Mouse (Mus musculus) midbrain, embryonic 12.5 days (tissue): ENCODE data around the gene Maml3. TPM values are rescaled to one million over a fixed set of nuclear protein-coding genes. Genes with fewer than 3 reads are reported as not detected.

Experiments used
- ATAC-seq: fragments of 200-750 bp; cut with Nextera tagmentation; 2 replicates; pipeline ENCODE4 v1.8.0; 2017; ENCODE audit warnings: low read depth, moderate TSS enrichment, moderate library complexity; ENCODE audit not compliant: low FRiP score
- H3K27ac ChIP-seq: fragments of 300-500 bp; sonication (generic); replicated peaks from 2 replicates; pipeline ENCODE4 v1.5.1; 2016; ENCODE audit warnings: mild to moderate bottlenecking
- H3K27me3 ChIP-seq: fragments of 300-500 bp; sonication (generic); 2 replicates; pipeline ENCODE4 v1.6.1; 2016; ENCODE audit warnings: mild to moderate bottlenecking
- H3K36me3 ChIP-seq: fragments of 300-500 bp; sonication (generic); 2 replicates; pipeline ENCODE4 v1.6.1; 2016
- H3K4me1 ChIP-seq: fragments of 300-500 bp; sonication (generic); 2 replicates; pipeline ENCODE4 v1.6.1; 2016
- H3K4me2 ChIP-seq: fragments of 300-500 bp; sonication (generic); replicated peaks from 2 replicates; pipeline ENCODE4 v1.6.1; 2016; ENCODE audit warnings: mild to moderate bottlenecking, moderate library complexity
- H3K4me3 ChIP-seq: fragments of 300-500 bp; sonication (generic); 2 replicates; pipeline ENCODE4 v1.5.1; 2016; ENCODE audit warnings: mild to moderate bottlenecking
- H3K9ac ChIP-seq: fragments of 300-500 bp; sonication (generic); replicated peaks from 2 replicates; pipeline ENCODE4 v1.6.1; 2016; ENCODE audit warnings: mild to moderate bottlenecking, moderate library complexity
- H3K9me3 ChIP-seq: fragments of 300-500 bp; sonication (generic); 2 replicates; pipeline ENCODE4 v1.6.1; 2016; ENCODE audit warnings: mild to moderate bottlenecking
- WGBS: fragments of 180-500 bp; shearing (Covaris S2); methylation state at CpG from one replicate; pipeline ENCODE4 v1.1.7; 2016; 5-methylcytosine and 5-hydroxymethylcytosine counted together
- polyA plus RNA-seq: library from polyadenylated mRNA; unstranded; fragments of >200 nt; fragmentation: Nextera tagmentation; extraction: Ambion mirVana; gene quantifications from 2 replicates; pipeline ENCODE4 v1.2.1, GENCODE M21; 2016

The Maml3 gene
- polyA plus RNA-seq, 1 experiment from 2014 or later = 8.2 TPM

DNA sequence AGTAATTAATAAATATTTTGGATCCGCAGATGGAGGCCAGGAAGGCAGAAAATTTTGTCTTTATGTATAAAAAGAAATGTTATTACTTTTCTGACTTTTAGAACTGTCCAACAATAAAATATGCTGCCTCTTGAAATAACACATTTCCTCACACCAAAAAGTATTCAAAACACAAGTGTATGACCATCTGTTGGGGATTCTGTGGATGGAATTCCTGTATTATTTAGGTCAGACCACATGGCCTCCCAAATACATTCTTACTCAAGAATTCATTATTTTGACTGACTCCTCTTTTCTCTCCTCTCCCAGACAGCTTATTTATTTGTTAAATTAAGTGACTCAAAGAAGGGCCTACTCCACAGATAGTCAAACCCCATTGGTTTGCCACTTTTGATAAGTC, 89.3 kb downstream of the Maml3 start:
- no peak for ATAC-seq
- no peak overlapping the region for H3K4me3 ChIP-seq
- H3K4me1 ChIP-seq = peaks cover 9% of the 10 kb centered on the region
- WGBS = 86% methylated on average over 1 of the region's 1 CpGs
- no peak overlapping the region for H3K27ac ChIP-seq
- no peaks in the 10 kb centered on the region for H3K9me3 ChIP-seq
- no peaks in the 10 kb centered on the region for H3K27me3 ChIP-seq
- H3K9ac ChIP-seq = no peak overlapping the region
- no peak overlapping the region for H3K4me2 ChIP-seq
- no peaks in the 10 kb centered on the region for H3K36me3 ChIP-seq

DNA sequence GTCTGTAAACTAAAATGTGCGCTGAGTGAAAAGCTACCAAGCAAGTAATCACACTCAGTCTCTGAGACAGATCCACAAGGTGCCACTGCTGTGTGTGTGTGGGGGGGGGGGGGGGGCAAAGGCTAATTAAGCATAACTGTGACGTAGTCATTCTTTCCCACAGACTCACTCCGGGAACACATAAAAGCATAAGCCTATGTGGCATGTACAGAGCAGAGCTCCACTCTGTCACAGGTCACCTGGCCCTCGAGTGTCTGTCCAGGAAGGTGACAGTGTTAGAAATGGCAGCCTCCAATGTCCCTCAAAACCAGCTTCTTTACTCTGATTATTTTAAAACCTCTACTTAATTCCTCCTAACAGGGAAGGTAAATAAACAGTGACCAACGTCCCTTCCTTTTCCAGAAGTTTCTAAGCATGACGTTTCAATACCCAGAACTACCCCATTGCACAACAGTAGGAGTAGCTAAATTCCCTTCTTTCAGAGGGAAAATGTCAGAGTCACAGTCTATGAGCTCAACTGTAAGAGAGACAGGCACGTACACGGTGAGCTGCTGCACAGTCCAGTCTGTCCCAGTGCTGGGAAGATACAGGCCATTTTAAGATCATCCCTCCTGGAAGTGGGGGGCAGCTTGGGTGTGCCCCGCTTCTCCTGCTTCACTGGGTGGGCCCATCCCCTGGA, 93.7 kb downstream of the Maml3 start:
- Histone ChIP-seq H3K9ac (no peak overlapping the region), H3K4me2 (no peak overlapping the region), H3K9me3 (no peaks in the 10 kb centered on the region), H3K36me3 (no peaks in the 10 kb centered on the region), H3K27me3 (no peaks in the 10 kb centered on the region), H3K27ac (no peak overlapping the region), H3K4me3 (no peak overlapping the region), H3K4me1 (peaks cover 44% of the 10 kb centered on the region)
- ATAC-seq = no peak
- 69% methylated on average over 9 of the region's 9 CpGs for WGBS

- Histone ChIP-seq H3K9me3 (no peaks in the 10 kb centered on the region), H3K4me1 (peaks cover 49% of the 10 kb centered on the region), H3K36me3 (no peaks in the 10 kb centered on the region), H3K4me2 (no peak overlapping the region; the same call in 1 of the 2 replicates), H3K4me3 (no peak overlapping the region), H3K27ac (peak overlapping the region; percentile 52), H3K9ac (no peak overlapping the region), H3K27me3 (no peaks in the 10 kb centered on the region)
- 21% methylated on average over 6 of the region's 6 CpGs for WGBS
- ATAC-seq = peak; percentile 65
Measured at GRCm38 (mm10) chr3:52009321-52009720, 95.6 kb downstream of the Maml3 start.

GRCm38 (mm10) chr3:52007602-52008252, 97.1 kb downstream of the Maml3 start:
- peak; percentile 90 for ATAC-seq
- Histone ChIP-seq H3K4me3 (peak overlapping the region; percentile 33), H3K9ac (peak overlapping the region; percentile 50), H3K27me3 (no peaks in the 10 kb centered on the region), H3K4me1 (peaks cover 49% of the 10 kb centered on the region), H3K4me2 (peak overlapping the region; percentile 59), H3K27ac (peak overlapping the region; percentile 95), H3K9me3 (no peaks in the 10 kb centered on the region), H3K36me3 (no peaks in the 10 kb centered on the region)
- WGBS = under 1% methylated on average over 20 of the region's 21 CpGs

DNA sequence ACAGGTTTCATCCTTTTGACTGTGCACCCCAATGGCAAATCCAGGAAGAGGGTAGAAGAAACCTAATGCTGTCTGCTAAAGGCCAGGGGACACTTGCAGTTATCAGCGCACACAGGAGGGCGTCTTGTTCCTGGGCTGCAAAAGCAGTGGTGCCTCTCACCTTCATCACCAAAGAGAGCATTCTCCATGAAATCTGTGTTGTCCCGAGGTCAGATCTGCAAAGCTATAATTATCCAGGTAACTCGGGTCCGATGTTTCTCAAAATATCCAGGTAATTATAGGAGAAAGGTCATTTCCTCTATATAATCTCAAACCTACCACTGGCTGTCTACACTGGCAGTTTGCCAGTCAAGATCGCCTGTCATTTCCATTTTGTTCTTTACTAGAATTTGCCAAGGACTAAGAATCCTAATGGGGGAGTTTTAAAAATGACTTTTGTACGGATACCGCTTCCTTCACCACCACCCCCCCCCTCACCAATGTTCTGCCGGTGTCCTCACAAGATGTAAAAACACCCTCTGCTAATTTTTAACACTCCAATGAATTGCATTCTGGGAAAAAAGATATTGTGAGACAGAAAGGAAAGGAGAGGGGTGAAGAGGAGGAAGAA, 98.0 kb downstream of the Maml3 start:
- ATAC-seq = 0 out of 2 replicates have a peak, but pooled peaks have one; percentile 1
- 51% methylated on average over 9 of the region's 9 CpGs for WGBS
- Histone ChIP-seq H3K9me3 (no peaks in the 10 kb centered on the region), H3K4me3 (peak overlapping the region; percentile 33), H3K4me1 (peaks cover 54% of the 10 kb centered on the region), H3K9ac (peak overlapping the region; percentile 50), H3K27me3 (no peaks in the 10 kb centered on the region), H3K36me3 (no peaks in the 10 kb centered on the region), H3K27ac (peak overlapping the region; percentile 95), H3K4me2 (peak overlapping the region; percentile 59)

DNA sequence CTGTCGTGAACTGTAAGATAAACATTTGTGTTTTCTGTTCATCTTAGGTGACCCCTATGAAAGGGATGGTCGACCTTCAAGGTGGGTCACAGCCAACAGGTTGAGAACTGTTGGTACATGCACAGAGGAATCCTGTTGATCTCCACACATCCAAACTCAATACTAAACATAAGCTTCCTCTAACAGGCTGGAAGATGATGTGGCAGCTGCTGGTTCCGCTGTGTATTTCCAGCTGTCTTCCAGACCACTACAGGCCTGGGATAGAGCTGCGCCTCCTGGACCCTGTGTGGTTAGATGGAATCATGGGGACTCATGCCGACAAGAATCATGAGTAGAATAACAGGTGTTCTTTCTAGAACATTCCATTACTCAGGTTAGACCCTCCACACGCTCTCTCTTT, 101.2 kb downstream of the Maml3 start:
- Histone ChIP-seq H3K27me3 (no peaks in the 10 kb centered on the region), H3K27ac (no peak overlapping the region), H3K4me2 (no peak overlapping the region), H3K9me3 (no peaks in the 10 kb centered on the region), H3K36me3 (no peaks in the 10 kb centered on the region), H3K4me1 (peaks cover 36% of the 10 kb centered on the region), H3K9ac (no peak overlapping the region), H3K4me3 (no peak overlapping the region)
- no peak for ATAC-seq
- WGBS = 90% methylated on average over 6 of the region's 6 CpGs

DNA sequence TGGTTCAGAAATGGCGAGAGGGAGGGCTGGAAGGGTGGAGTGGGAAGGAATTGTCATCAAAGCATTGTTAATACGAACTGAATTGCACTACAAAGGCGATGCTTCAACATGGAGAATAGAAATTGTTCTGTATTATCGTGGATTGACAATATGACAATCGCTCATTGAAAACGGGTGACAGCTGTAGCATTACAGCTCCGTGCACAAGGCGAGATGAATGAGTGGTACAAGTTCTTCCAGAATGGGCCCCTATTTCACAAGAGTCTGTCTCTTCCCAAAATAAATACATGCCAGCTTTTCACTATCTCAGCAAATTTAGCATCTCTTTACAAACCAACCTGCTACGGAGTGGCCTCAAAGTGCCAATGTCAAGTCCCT, 103.4 kb downstream of the Maml3 start:
- H3K4me1 ChIP-seq = peaks cover 31% of the 10 kb centered on the region
- H3K4me2 ChIP-seq = no peak overlapping the region
- H3K9ac ChIP-seq = no peak overlapping the region
- WGBS = 54% methylated on average over 9 of the region's 9 CpGs
- H3K9me3 ChIP-seq = no peaks in the 10 kb centered on the region
- no peak overlapping the region for H3K4me3 ChIP-seq
- no peaks in the 10 kb centered on the region; the same call in 1 of the 2 replicates for H3K27me3 ChIP-seq
- H3K36me3 ChIP-seq = no peaks in the 10 kb centered on the region
- ATAC-seq = no peak
- no peak overlapping the region for H3K27ac ChIP-seq

- no peak for ATAC-seq
Measured at GRCm38 (mm10) chr3:52000871-52001517, 103.9 kb downstream of the Maml3 start.

GRCm38 (mm10) chr3:51999671-52000437, 105.0 kb downstream of the Maml3 start:
- H3K36me3 ChIP-seq = no peaks in the 10 kb centered on the region
- H3K4me3 ChIP-seq = no peak overlapping the region
- no peaks in the 10 kb centered on the region for H3K9me3 ChIP-seq
- no peak overlapping the region for H3K4me2 ChIP-seq
- no peak for ATAC-seq
- 90% methylated on average over 21 of the region's 21 CpGs for WGBS
- no peak overlapping the region for H3K27ac ChIP-seq
- no peaks in the 10 kb centered on the region; the same call in 1 of the 2 replicates for H3K27me3 ChIP-seq
- H3K4me1 ChIP-seq = peaks cover 22% of the 10 kb centered on the region
- H3K9ac ChIP-seq = no peak overlapping the region

More at GRCm38 (mm10) chr3:52000871-52001517, 103.9 kb downstream of the Maml3 start:
- peaks cover 27% of the 10 kb centered on the region for H3K4me1 ChIP-seq
- no peaks in the 10 kb centered on the region for H3K36me3 ChIP-seq
- H3K9me3 ChIP-seq = no peaks in the 10 kb centered on the region
- no peak overlapping the region for H3K27ac ChIP-seq
- H3K4me2 ChIP-seq = no peak overlapping the region
- H3K27me3 ChIP-seq = no peaks in the 10 kb centered on the region; the same call in 1 of the 2 replicates
- no peak overlapping the region for H3K4me3 ChIP-seq
- no peak overlapping the region for H3K9ac ChIP-seq
- 86% methylated on average over 10 of the region's 10 CpGs for WGBS

- no peaks in the 10 kb centered on the region; the same call in 1 of the 2 replicates for H3K27me3 ChIP-seq
- ATAC-seq = no peak
- H3K27ac ChIP-seq = no peak overlapping the region
- H3K4me2 ChIP-seq = no peak overlapping the region
- H3K4me1 ChIP-seq = peaks cover 22% of the 10 kb centered on the region
- no peaks in the 10 kb centered on the region for H3K9me3 ChIP-seq
- no peak overlapping the region for H3K9ac ChIP-seq
- no peak overlapping the region for H3K4me3 ChIP-seq
- no peaks in the 10 kb centered on the region for H3K36me3 ChIP-seq
- 79% methylated on average over 21 of the region's 21 CpGs for WGBS
Measured at GRCm38 (mm10) chr3:51998511-51999399, 106.1 kb downstream of the Maml3 start.

DNA sequence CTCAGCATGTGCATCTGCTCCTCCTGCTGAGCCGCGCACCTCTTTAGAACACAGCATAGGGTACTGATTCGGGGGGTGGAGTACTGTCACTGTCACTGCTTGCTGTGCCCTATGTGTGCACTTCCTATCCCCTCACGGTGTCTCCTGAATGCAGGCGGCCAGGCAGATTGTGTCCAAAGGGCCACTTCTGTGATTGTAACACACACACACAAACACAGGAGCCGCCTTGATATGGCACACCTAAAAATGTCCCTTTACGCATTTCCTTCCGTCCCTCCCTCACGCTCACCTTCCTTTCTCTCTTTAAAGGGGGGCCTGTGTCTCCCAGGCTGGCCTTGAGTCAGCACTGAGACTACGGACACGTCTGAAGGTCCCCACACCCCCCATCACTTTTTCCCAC, 107.3 kb downstream of the Maml3 start:
- no peak for ATAC-seq

More for the DNA sequence above, 107.3 kb downstream of the Maml3 start:
- no peaks in the 10 kb centered on the region; the same call in 1 of the 2 replicates for H3K27me3 ChIP-seq
- no peak overlapping the region for H3K4me3 ChIP-seq
- no peaks in the 10 kb centered on the region for H3K9me3 ChIP-seq
- H3K9ac ChIP-seq = no peak overlapping the region; the same call in 1 of the 2 replicates
- H3K4me2 ChIP-seq = no peak overlapping the region
- H3K27ac ChIP-seq = no peak overlapping the region
- H3K36me3 ChIP-seq = no peaks in the 10 kb centered on the region
- H3K4me1 ChIP-seq = peaks cover 22% of the 10 kb centered on the region
- WGBS = 85% methylated on average over 11 of the region's 11 CpGs
